Mouse (Mus musculus): ENCODE results near the gene Zfp94. TPM values are rescaled to one million over a fixed set of nuclear protein-coding genes. Genes with fewer than 3 reads are reported as not detected.

Zfp94 gene
- total and polyA plus RNA-seq, 2 experiments from 2014 or later: 17.4 to 25.0 TPM

DNA sequence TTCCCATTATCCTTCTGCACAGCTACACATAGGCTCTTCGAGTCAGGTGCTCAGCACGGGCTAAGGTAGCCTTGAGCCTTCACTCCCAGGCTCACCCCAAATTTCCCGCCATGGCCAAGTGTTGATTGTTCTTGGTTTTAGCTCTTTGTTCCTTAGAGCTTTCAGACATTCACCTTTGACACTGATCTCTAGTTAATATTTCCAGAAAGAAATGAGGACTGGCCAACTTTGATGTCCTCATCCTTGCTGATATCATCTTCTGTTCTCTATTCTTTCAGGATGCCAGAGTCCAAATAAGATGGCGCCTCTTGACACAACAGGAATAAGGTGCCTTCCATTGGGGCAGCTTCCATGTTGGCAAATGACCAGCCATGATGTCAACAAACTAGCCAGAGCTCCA lies 42.0 kb downstream of the Zfp94 start:
- H3K9ac ChIP-seq (replicated peaks; ENCODE audit: low read length, poor library complexity, severe bottlenecking): no peak overlapping the region
- DNase-seq (ENCODE audit: low spot score): no peak
- WGBS: 89% methylated on average over 4 of the region's 4 CpGs
- 0 out of 2 replicates have a peak, but pooled peaks cover 3% of the 10 kb centered on the region for H3K4me1 ChIP-seq (ENCODE audit: insufficient read depth, low read length)
- no peak for ATAC-seq (ENCODE audit: low FRiP score)
- H3K4me2 ChIP-seq (ENCODE audit: low read depth, low read length, poor library complexity, severe bottlenecking): no peak overlapping the region
- no peak overlapping the region for H3K4me3 ChIP-seq (ENCODE audit: low read depth, low read length)
- H3K36me3 ChIP-seq (ENCODE audit: insufficient read depth, low read length): peaks cover 13% of the 10 kb centered on the region; the same call in 1 of the 2 replicates
- no peaks in the 10 kb centered on the region for H3K27me3 ChIP-seq (ENCODE audit: insufficient read depth, low read length)
- no peak overlapping the region for H3K27ac ChIP-seq (ENCODE audit: low read depth, low read length)
- H3K9me3 ChIP-seq (ENCODE audit: low read length): no peaks in the 10 kb centered on the region
- TF ChIP-seq CTCF (IDR thresholded peaks at IDR 0.05): no peak

DNA sequence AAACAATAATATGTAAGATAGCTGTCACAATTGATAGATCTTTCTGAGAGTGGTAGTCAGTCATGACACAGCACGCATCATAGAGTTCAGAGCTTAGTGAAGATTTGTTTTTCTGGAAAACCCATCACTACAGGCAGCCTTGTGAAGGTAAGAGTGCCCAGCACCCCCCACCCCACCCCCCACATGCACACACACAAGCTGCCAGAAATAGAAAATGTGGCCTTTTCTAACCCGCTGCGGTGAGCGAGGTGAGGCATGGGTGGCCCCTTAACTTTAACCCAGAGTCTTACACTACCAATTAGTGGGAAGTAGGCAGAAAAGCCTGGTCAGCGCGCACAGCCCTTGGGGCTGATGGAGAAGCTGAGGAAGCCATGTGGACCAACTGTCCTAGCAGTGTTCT lies 45.3 kb downstream of the Zfp94 start:
- ATAC-seq (ENCODE audit: low FRiP score): no peak
- no peak overlapping the region for H3K27ac ChIP-seq (ENCODE audit: low read depth, low read length)
- H3K4me2 ChIP-seq (ENCODE audit: low read depth, low read length, poor library complexity, severe bottlenecking): peak overlapping the region; percentile 34; the same call in 1 of the 2 replicates

DNA sequence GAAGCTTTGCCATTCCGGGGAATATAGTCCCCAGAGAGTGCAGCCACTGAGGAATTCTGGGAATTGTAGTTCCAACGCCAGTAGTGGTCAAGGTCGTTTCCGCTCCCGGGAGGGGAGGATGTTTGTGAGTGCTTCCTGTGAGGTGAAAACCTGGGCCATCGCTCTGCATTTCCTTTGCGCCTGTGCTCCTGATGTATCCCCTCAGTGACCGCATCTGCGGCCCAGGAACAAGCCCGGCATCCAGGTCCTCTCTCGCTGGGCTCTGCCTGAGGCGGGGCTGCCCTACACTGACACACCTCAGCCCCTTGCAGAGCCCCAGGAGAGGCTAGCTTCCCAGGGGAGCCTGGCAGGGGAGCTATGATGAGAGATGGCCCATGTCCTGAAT lies 46.2 kb downstream of the Zfp94 start, which contains the start of gene Zfp93:
Zfp93 (plus strand) TSS at position 133 of the 385 bp plus-strand sequence.
- Histone ChIP-seq H3K9ac (replicated peaks; ENCODE audit: low read length, poor library complexity, severe bottlenecking) (peak within 1 kb of the TSS; percentile 75), H3K4me3 (ENCODE audit: low read depth, low read length) (peak within 1 kb of the TSS; percentile 60), H3K4me1 (ENCODE audit: insufficient read depth, low read length) (0 out of 2 replicates have a peak, but pooled peaks cover 4% of the 10 kb centered on the region), H3K4me2 (ENCODE audit: low read depth, low read length, poor library complexity, severe bottlenecking) (peak within 1 kb of the TSS; percentile 81), H3K27ac (ENCODE audit: low read depth, low read length) (peak within 1 kb of the TSS; percentile 79), H3K27me3 (ENCODE audit: insufficient read depth, low read length) (no peaks in the 10 kb centered on the region), H3K9me3 (ENCODE audit: low read length) (no peaks in the 10 kb centered on the region), H3K36me3 (ENCODE audit: insufficient read depth, low read length) (peaks cover 13% of the 10 kb centered on the region; the same call in 1 of the 2 replicates)
- no peak for TF ChIP-seq CTCF (IDR thresholded peaks at IDR 0.05)
- peak; percentile 89 for ATAC-seq (ENCODE audit: low FRiP score)
- DNase-seq (ENCODE audit: low spot score): peak; percentile 96
- WGBS: under 1% methylated on average over 12 of the region's 12 CpGs

More for the DNA sequence above, 45.3 kb downstream of the Zfp94 start:
- no peak for DNase-seq (ENCODE audit: low spot score)
- Histone ChIP-seq H3K9ac (replicated peaks; ENCODE audit: low read length, poor library complexity, severe bottlenecking) (no peak overlapping the region), H3K27me3 (ENCODE audit: insufficient read depth, low read length) (no peaks in the 10 kb centered on the region), H3K36me3 (ENCODE audit: insufficient read depth, low read length) (peaks cover 13% of the 10 kb centered on the region; the same call in 1 of the 2 replicates), H3K4me3 (ENCODE audit: low read depth, low read length) (no peak overlapping the region), H3K9me3 (ENCODE audit: low read length) (no peaks in the 10 kb centered on the region), H3K4me1 (ENCODE audit: insufficient read depth, low read length) (0 out of 2 replicates have a peak, but pooled peaks cover 4% of the 10 kb centered on the region)
- 89% methylated on average over 6 of the region's 6 CpGs for WGBS
- no peak for TF ChIP-seq CTCF (IDR thresholded peaks at IDR 0.05)

DNA sequence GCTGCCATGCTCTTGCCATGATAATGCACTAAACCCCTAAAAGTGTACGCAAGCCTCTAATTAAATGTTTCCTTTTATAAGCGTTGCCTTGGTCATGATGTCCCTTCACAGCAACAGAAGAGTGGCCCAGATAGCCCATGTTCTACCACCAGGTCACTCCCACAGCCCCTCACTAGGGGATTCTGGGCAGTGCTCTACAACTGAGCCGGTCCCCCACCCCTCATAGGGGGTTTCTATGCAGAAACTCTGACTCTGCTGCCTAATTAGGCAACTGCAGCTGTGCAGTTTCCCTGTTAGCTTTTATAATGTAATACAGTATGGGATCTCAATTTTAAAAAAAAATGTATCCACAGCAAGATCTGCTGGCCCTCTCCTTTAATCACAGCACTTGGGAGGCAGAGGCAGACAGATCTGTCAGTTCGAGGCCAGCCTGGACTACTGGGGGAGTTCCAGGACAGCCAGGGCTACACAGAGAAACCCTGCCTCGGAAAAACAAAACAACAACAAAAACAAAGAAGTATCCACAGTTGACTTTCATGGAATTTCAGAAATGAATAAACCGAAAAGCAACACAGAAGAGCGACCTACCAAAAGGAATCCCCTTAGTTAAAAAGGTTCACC lies 46.7 kb downstream of the Zfp94 start:
- Histone ChIP-seq H3K4me2 (ENCODE audit: low read depth, low read length, poor library complexity, severe bottlenecking) (peak overlapping the region; percentile 81), H3K4me1 (ENCODE audit: insufficient read depth, low read length) (0 out of 2 replicates have a peak, but pooled peaks cover 4% of the 10 kb centered on the region), H3K4me3 (ENCODE audit: low read depth, low read length) (peak overlapping the region; percentile 60), H3K27me3 (ENCODE audit: insufficient read depth, low read length) (no peaks in the 10 kb centered on the region), H3K9ac (replicated peaks; ENCODE audit: low read length, poor library complexity, severe bottlenecking) (peak overlapping the region; percentile 75), H3K27ac (ENCODE audit: low read depth, low read length) (no peak overlapping the region), H3K36me3 (ENCODE audit: insufficient read depth, low read length) (peaks cover 10% of the 10 kb centered on the region; the same call in 1 of the 2 replicates), H3K9me3 (ENCODE audit: low read length) (no peaks in the 10 kb centered on the region)
- no peak for TF ChIP-seq CTCF (IDR thresholded peaks at IDR 0.05)
- no peak for DNase-seq (ENCODE audit: low spot score)
- peak; percentile 45; the same call in 1 of the 2 replicates for ATAC-seq (ENCODE audit: low FRiP score)
- 35% methylated on average over 7 of the region's 7 CpGs for WGBS

DNA sequence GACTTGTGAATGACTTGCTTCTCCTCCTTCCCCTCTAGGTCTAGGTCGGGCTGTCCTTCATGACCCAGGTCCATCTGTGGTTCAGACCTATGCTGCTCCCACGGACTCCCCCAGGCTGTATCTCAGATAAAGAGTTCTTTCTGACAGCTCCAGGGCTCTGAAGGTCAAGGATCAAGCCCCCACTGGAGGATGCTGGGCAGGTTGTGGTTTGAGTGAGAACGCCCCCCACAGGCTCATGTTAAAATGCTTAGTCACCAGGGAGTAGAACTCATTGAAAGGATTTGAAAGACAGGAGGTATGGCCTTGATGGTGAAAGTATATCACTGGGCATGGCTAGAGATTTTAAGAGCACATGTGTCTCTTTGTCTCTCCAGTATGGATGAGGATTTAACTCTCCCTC lies 47.2 kb downstream of the Zfp94 start:
- no peaks in the 10 kb centered on the region for H3K9me3 ChIP-seq (ENCODE audit: low read length)
- no peak overlapping the region for H3K9ac ChIP-seq (replicated peaks; ENCODE audit: low read length, poor library complexity, severe bottlenecking)
- no peak overlapping the region for H3K4me2 ChIP-seq (ENCODE audit: low read depth, low read length, poor library complexity, severe bottlenecking)
- H3K27me3 ChIP-seq (ENCODE audit: insufficient read depth, low read length): no peaks in the 10 kb centered on the region
- peak; percentile 13; the same call in 1 of the 2 replicates for TF ChIP-seq CTCF (IDR thresholded peaks at IDR 0.05)
- DNase-seq (ENCODE audit: low spot score): no peak
- peak overlapping the region; percentile 60; the same call in 1 of the 2 replicates for H3K4me3 ChIP-seq (ENCODE audit: low read depth, low read length)
- ATAC-seq (ENCODE audit: low FRiP score): no peak
- no peak overlapping the region for H3K27ac ChIP-seq (ENCODE audit: low read depth, low read length)
- peaks cover 5% of the 10 kb centered on the region; the same call in 1 of the 2 replicates for H3K36me3 ChIP-seq (ENCODE audit: insufficient read depth, low read length)
- 85% methylated on average over 3 of the region's 3 CpGs for WGBS
- 0 out of 2 replicates have a peak, but pooled peaks cover 4% of the 10 kb centered on the region for H3K4me1 ChIP-seq (ENCODE audit: insufficient read depth, low read length)

Measured in midbrain, postnatal 0 days (tissue).